In the genomic region with DNA sequence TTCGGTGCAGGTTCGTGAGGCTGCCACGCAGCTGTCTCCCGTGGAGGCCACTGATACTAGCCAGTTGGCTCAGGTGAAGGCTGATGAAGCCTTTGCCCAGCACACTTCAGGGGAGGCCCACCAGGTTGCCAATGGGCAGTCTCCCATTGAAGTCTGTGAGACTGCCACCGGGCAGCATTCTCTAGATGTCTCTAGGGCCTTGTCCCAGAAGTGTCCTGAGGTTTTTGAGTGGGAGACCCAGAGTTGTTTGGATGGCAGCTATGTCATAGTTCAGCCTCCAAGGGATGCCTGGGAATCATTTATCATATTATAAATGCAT, we compare ENCODE assay signal across 8 mouse cellular contexts. TPM values are rescaled to one million over a fixed set of nuclear protein-coding genes. Genes with fewer than 3 reads are reported as not detected.
A peak's percentile ranks its signal among the peaks of the same experiment; 100 is the strongest.
DNase-seq lines count a peak whose midpoint lies in the region; ATAC-seq and TF ChIP-seq lines count a peak whose summit lies in the region.

No protein-coding gene starts in this region.

- peak overlapping the region; percentile 93 for H3K4me2 ChIP-seq in lung, embryonic 15.5 days
- peak overlapping the region; percentile 88 for H3K4me2 ChIP-seq in limb, embryonic 15.5 days
- peak overlapping the region; percentile 88 for H3K4me2 ChIP-seq in stomach, embryonic 14.5 days (replicated peaks; ENCODE audit: low read depth, low read length)

- peak overlapping the region; percentile 28 for H3K4me3 ChIP-seq in cerebellum, adult 2 months (replicated peaks; ENCODE audit: insufficient read depth, low read depth, low read length)
- peak overlapping the region; percentile 47 for H3K4me3 ChIP-seq in lung, embryonic 15.5 days
- peak overlapping the region; percentile 42 for H3K4me3 ChIP-seq in limb, embryonic 15.5 days
- H3K4me3 ChIP-seq in stomach, embryonic 14.5 days (ENCODE audit: low read depth, low read length) = peak overlapping the region; percentile 38

- ATAC-seq in lung, embryonic 15.5 days (ENCODE audit: borderline replicate concordance, extremely low read depth, low FRiP score, low TSS enrichment) = peak; percentile 47; the same call in 1 of the 2 replicates
- no peak for ATAC-seq in limb, embryonic 15.5 days (ENCODE audit: insufficient number of reproducible peaks, low FRiP score, low TSS enrichment, low read depth)
- peak; percentile 35; the same call in 1 of the 2 replicates for ATAC-seq in stomach, embryonic 14.5 days (ENCODE audit: insufficient number of reproducible peaks, insufficient read depth, low FRiP score, low read depth)

- H3K36me3 ChIP-seq in lung, embryonic 15.5 days = no peaks in the 10 kb centered on the region
- no peaks in the 10 kb centered on the region for H3K36me3 ChIP-seq in limb, embryonic 15.5 days
- no peaks in the 10 kb centered on the region for H3K36me3 ChIP-seq in stomach, embryonic 14.5 days (ENCODE audit: control insufficient read depth, insufficient read depth, low read length)

- H3K9ac ChIP-seq in lung, embryonic 15.5 days = 0 out of 2 replicates have a peak overlapping the region, but pooled peaks have one; percentile 48
- peak overlapping the region; percentile 28; the same call in 1 of the 2 replicates for H3K9ac ChIP-seq in limb, embryonic 15.5 days
- H3K9ac ChIP-seq in stomach, embryonic 14.5 days (replicated peaks; ENCODE audit: low read depth, low read length) = no peak overlapping the region

- no peaks in the 10 kb centered on the region for H3K27me3 ChIP-seq in cerebellum, adult 2 months (ENCODE audit: control insufficient read depth, insufficient read depth, low read length)
- H3K27me3 ChIP-seq in lung, embryonic 15.5 days = peaks cover 19% of the 10 kb centered on the region
- H3K27me3 ChIP-seq in limb, embryonic 15.5 days = peaks cover 26% of the 10 kb centered on the region
- H3K27me3 ChIP-seq in stomach, embryonic 14.5 days (ENCODE audit: control insufficient read depth, insufficient read depth, low read length) = no peaks in the 10 kb centered on the region

- WGBS in cerebellum, adult 2 months = 3% methylated on average over 5 of the region's 5 CpGs
- 21% methylated on average over 5 of the region's 5 CpGs for WGBS in lung, embryonic 15.5 days
- 31% methylated on average over 5 of the region's 5 CpGs for WGBS in limb, embryonic 15.5 days
- WGBS in stomach, embryonic 14.5 days = 28% methylated on average over 5 of the region's 5 CpGs

- no peak for TF ChIP-seq CTCF in cerebellum, adult 2 months (IDR thresholded peaks at IDR 0.05; ENCODE audit: borderline replicate concordance, insufficient read depth, low read depth, low read length)

- H3K9me3 ChIP-seq in lung, embryonic 15.5 days = no peaks in the 10 kb centered on the region
- H3K9me3 ChIP-seq in limb, embryonic 15.5 days = no peaks in the 10 kb centered on the region
- H3K9me3 ChIP-seq in stomach, embryonic 14.5 days (ENCODE audit: control insufficient read depth, low read depth, low read length) = no peaks in the 10 kb centered on the region

- TF ChIP-seq POLR2A in cerebellum, adult 2 months (IDR thresholded peaks at IDR 0.05; ENCODE audit: borderline replicate concordance, insufficient read depth, low read length) = no peak

- H3K27ac ChIP-seq in cerebellum, adult 2 months (ENCODE audit: insufficient read depth, low read length) = no peak overlapping the region
- no peak overlapping the region for H3K27ac ChIP-seq in lung, embryonic 15.5 days
- no peak overlapping the region for H3K27ac ChIP-seq in limb, embryonic 15.5 days
- no peak overlapping the region for H3K27ac ChIP-seq in stomach, embryonic 14.5 days (ENCODE audit: low read length)

- DNase-seq in cerebellum, adult 2 months = no peak
- no peak for DNase-seq in cerebellum, adult 11-12 months
- DNase-seq in lung, adult 18-20 months = no peak
- no peak for DNase-seq in layer of hippocampus, adult 11-12 months (ENCODE audit: low spot score)
- DNase-seq in B cell, adult 2 months = no peak

- no peaks in the 10 kb centered on the region; the same call in 1 of the 2 replicates for H3K4me1 ChIP-seq in cerebellum, adult 2 months (ENCODE audit: control insufficient read depth, insufficient read depth, low read length)
- peaks cover 8% of the 10 kb centered on the region for H3K4me1 ChIP-seq in lung, embryonic 15.5 days
- peaks cover 10% of the 10 kb centered on the region for H3K4me1 ChIP-seq in limb, embryonic 15.5 days
- H3K4me1 ChIP-seq in stomach, embryonic 14.5 days (ENCODE audit: control insufficient read depth, insufficient read depth, low read length) = 0 out of 2 replicates have a peak, but pooled peaks cover 3% of the 10 kb centered on the region

RNA-seq across cellular contexts. Expression of gene Gm20509, which starts 1.6 kb away (rescaled TPM):
- 0.17 TPM in 1 of 2 replicates, not detected in the other for polyA plus RNA-seq in cerebellum, adult 2 months (2012; rRNA removed)
- polyA plus RNA-seq in lung, embryonic 15.5 days (2015; fragmentation: Nextera tagmentation; extraction: Ambion mirVana) = not detected in 2 replicates
- not detected in 2 replicates for polyA plus RNA-seq in limb, embryonic 15.5 days (2015; fragmentation: Nextera tagmentation; extraction: Ambion mirVana)
- polyA plus RNA-seq in stomach, embryonic 14.5 days (2014; fragmentation: Nextera tagmentation; extraction: Ambion mirVana) = not detected in 2 replicates

RNA-seq across cellular contexts. Expression of gene Khdc3, which starts 2.2 kb away (rescaled TPM):
- 0.44 and 0.51 TPM in 2 replicates for polyA plus RNA-seq in cerebellum, adult 2 months (2012; rRNA removed)
- 0.09 TPM in 1 of 2 replicates, not detected in the other for polyA plus RNA-seq in lung, embryonic 15.5 days (2015; fragmentation: Nextera tagmentation; extraction: Ambion mirVana)
- polyA plus RNA-seq in limb, embryonic 15.5 days (2015; fragmentation: Nextera tagmentation; extraction: Ambion mirVana) = 0.19 TPM in 1 of 2 replicates, not detected in the other
- 0.36 and 0.39 TPM in 2 replicates for polyA plus RNA-seq in stomach, embryonic 14.5 days (2014; fragmentation: Nextera tagmentation; extraction: Ambion mirVana)

RNA-seq across cellular contexts. Expression of gene Rsl24d1, which starts 9.4 kb away (rescaled TPM):
- polyA plus RNA-seq in cerebellum, adult 2 months (2012; rRNA removed) = 62.7 and 73.7 TPM in 2 replicates
- 98.4 and 108 TPM in 2 replicates for polyA plus RNA-seq in lung, embryonic 15.5 days (2015; fragmentation: Nextera tagmentation; extraction: Ambion mirVana)
- polyA plus RNA-seq in limb, embryonic 15.5 days (2015; fragmentation: Nextera tagmentation; extraction: Ambion mirVana) = 99.4 and 106 TPM in 2 replicates
- polyA plus RNA-seq in stomach, embryonic 14.5 days (2014; fragmentation: Nextera tagmentation; extraction: Ambion mirVana) = 111 and 114 TPM in 2 replicates

RNA-seq across cellular contexts. Expression of gene Rab27a, which starts 59.2 kb away (rescaled TPM):
- polyA plus RNA-seq in cerebellum, adult 2 months (2012; rRNA removed) = 12.7 and 13.5 TPM in 2 replicates
- 8.8 and 10.1 TPM in 2 replicates for polyA plus RNA-seq in lung, embryonic 15.5 days (2015; fragmentation: Nextera tagmentation; extraction: Ambion mirVana)
- 6.5 and 7.1 TPM in 2 replicates for polyA plus RNA-seq in limb, embryonic 15.5 days (2015; fragmentation: Nextera tagmentation; extraction: Ambion mirVana)
- polyA plus RNA-seq in stomach, embryonic 14.5 days (2014; fragmentation: Nextera tagmentation; extraction: Ambion mirVana) = 5.0 and 5.4 TPM in 2 replicates
